Mouse (Mus musculus) gastrocnemius, adult 18-20 months (tissue): ENCODE measurements at regions not wholly inside any gene's neighbourhood (a gene's known extent, or its start where the extent isn't known, plus 50 kb on each side); places are given as distances from the start of the nearest gene placed in this dataset.
A peak's percentile ranks its signal among the peaks of the same experiment; 100 is the strongest.

Experiments used
- DNase-seq: peaks from one replicate; pipeline ENCODE4 v3.0.0; 2021; ENCODE audit warnings: low spot score

DNA sequence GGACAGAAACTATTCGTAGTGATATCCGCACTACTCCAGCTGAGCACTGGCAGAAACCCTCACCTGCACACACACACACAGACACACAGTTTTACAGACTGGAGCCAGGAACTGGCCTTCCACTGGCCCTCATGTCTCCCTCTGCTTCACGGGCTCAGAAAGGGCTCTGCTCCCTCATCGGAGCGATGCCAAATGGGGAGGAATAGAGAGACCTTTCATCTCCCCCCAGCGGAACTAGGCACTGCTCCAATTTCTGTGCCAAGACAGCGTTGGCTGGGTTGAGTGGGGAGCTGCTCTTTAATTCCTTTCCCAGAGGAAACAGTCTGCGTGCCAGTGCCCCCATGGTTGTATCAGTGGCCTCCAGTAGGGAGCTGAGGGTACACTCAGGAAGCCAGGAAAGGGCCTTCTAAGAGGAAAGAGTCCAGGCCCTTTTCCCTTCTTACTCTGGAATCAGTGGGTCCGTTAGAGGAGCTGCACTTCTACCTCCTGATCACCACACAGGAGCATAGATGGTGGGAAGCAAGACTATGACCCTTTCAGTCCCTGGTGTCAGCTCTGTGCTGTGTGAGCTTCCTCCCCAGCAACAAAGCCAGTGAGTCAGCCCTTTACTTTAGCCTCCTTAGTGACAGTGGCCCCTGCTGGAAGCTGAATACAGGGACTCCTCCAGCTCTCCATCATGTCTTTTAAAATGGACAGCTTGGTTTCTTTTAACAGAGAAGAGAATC, 452.7 kb downstream of the Rps24 start:
- peak; percentile 6 for DNase-seq

DNA sequence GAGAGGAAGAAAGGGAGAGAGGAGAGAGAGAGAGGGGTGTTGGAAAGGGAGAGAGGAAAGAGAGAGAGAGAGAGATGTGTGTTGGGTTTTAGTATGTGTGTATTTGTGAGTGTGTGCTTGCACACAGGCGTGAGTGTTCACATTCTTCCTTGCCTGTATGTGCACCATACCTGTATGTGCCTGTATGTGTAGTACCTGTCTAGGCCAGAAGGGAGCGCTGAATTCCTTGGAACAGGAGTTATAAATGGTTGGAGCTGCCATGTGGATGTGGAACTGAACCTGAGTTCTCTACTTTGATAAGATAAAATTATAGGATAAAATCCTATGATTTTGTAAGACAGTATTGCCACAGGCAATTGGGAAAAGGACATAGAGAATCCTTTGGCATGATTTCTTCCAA, 458.8 kb downstream of the Rps24 start:
- DNase-seq = no peak

DNA sequence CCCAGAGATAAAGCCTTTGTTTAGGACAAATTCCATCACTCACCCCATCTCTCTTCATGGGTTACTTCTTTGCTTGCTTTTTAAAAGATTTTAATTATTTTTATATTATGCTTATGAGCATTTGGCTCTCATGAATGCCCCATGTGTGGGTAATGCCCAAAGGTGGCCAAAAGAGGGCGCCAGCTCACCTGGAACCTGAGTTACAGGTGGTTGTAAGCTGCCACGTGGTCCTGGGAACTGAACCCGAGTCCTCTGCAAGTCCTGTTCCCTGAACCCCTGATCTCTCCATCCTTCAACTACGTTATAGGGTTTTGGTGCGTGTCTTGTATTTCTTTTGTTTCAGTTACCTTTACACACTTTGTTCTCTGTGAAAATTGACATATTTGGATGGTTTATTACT, 460.2 kb downstream of the Rps24 start:
- DNase-seq = no peak

DNA sequence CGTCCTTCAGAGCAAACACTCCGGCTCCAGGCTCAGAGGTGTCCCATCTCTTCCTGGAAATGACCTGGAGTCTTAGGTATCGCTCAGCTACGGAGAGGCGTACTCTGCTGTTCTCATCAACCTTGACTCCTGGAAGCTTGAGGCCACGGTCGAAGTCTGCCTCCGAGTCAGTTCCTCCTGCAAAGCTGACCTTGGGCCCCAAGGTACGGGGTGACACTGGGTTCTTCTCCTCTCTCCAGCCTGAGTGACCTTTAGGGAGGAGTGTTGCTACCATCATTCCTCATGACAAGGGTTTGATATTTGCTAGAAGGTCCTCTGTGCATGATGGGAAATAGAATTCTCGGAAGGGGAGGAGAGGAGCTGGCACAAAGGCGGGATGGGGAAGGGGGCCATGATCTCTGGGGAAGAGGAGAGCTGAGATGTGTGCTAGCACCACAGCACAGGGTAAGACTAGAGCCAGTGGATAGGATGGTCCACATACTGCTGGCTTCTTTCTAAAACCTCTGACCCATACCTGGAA, 469.0 kb downstream of the Rps24 start:
- no peak for DNase-seq

DNA sequence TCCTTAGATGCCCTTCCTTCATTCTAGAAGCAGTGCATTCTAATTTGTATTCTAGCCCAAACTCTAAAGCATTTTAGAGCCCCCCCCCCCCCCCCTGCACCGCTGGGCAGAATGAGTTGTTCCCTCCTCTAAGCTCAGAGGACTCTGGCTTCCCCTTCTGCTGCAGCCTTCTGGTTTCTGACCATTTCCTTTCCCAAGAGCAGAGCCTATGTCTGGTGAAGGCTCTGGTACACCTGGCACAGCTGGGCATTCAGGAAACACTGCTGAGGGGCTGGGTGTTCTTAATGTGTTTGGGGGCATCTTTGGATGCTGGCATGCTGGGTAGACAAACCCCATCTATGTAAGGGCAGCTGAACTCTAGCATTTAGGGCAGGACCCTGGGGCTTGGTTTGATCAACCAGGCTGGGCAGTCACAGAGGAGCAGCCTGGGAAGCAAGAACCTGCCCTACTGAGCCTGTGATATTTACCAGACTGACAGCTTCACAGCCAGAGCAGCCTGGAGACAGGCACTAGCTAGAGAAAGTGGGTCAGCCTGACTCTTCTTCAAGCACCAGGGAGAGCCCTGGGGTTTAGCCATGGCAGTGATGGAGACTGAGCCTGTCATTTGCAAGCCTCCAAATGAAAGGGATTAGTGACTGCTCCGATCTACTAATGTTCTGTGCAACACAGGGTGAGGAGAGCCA, 469.7 kb downstream of the Rps24 start:
- no peak for DNase-seq

DNA sequence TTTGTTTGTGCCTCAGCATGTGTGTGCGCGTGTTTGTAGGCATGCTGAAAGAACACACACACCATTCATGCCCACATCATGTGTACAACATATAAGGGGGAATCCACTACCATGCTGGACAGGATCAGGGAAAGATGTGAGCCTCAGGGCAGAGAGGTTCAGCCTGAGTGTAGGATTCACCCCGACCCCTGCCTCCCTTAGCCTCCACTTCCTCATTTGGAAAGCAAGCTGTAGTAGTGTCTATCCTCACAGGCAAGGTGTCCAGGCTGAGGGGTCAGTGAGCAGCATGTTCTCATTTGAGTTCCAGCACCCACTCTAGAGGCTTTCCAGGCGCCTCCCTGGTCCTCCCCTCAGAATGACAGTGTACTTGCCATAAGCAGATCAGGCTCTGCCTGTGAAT, 470.5 kb downstream of the Rps24 start:
- DNase-seq = no peak

DNA sequence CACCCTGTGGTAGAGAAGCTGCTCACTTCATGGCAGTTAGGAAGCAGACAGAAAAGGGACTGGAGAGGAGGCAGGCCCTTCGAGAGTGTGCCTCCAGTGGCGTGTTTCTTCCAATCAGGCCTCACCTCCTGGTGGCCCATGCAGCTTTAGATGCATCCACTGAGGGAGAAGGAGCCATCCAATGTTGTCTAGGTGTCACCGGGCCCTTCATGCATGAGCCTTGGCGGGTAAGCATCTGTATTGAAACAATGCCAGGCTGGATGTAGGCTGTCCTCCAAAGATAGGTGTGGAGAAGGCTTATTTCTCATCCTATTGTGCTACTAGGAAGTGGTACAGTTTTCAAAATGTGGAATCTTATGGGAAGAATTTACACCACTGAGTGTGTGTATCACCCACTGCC, 471.9 kb downstream of the Rps24 start:
- DNase-seq = no peak

DNA sequence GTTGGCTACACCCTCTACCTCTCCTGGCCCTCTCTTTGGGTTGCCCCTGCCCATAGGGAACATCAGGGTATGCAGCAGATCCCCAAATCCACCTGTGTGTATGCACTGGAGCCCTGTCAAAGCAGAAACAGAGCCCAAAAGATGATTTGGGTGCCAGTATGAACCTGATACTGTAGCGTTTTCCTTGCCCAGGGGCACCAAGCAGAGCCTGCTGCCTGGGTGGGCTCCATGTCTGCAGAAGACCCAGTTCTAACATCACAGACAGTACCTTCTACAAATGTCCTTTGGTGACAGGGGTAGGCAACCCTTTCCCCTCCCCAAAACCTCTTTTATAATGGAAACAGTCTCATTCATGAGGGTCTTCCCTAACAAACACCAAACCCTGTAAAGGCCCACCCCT, 472.5 kb downstream of the Rps24 start:
- no peak for DNase-seq

DNA sequence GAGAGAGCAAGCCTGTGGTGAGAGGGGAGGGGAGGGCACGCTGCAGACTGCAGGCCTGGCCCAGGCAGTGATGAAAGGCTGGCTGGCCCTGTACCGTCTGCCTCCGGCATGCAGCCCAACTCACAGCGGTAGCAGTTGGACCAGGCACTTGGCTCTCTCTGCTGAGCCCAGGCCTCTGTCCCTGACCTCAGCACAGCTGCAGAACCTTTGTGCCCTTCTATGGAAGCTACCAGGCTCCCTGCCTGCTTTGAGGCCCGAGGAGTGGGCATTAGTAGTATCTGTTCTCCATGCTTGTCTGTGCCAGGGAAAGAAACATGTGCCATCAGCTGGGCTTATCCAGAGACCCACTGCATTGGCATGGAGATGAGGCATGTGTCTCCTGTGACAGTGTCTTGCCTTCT, 473.2 kb downstream of the Rps24 start:
- DNase-seq = peak; percentile 63

DNA sequence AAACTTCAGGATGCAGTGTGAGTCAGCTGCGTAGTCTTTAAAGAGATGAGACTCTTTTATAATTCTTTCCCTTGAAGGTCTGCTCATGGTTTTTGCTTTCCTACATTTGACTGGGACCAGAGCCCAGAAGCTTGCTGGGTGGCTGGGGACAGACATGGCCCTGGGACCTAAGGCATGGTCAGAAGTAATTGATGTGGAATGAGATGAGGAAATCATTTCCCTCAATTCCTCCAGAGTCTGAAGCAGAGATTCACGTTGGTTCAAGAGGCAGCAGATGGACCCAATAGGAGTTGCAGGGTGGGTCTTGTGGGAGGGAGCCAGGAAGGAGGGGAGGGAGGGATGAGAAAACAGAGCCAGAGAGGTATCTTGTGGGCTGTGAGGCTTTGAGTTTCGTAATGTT, 473.9 kb downstream of the Rps24 start:
- peak; percentile 33 for DNase-seq

DNA sequence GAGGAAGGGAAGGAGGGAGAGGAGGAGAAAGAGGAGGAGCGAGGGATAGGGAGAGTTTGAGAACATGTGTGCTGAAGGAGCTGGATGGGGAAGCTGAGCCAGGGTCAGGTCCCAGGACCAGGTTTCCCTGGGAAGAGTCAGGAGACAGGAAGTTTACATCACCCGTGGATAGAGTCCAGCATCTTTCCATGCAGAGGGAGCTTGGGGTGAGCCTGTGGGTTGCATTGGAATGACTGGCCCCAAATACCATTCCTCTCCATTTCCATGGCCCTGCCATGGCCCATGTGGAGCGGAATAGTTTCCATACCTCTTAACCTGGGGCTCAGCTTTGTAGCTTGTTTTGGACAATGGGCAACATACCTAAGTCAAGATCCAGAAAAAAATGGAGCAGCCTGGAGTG, 474.8 kb downstream of the Rps24 start:
- no peak for DNase-seq

DNA sequence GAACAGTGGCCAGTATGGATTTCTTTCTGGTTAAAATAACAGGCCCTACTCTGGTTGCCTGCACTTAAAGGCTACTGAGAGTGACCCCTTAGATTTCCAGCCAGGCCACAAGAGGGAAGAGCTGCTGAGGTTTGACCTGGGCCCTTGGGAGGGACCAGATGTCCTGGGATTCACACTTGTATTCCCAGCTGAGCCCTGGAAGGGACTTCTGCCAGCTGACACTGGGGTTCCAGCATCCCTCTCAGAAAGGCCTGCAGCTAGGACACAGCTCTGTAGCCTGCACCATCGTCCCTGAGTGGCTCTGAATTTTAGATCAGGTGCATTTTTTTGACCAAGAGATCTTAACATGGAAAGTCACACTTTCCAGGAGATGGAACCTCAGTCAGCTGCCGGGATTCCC, 482.7 kb downstream of the Rps24 start:
- DNase-seq = no peak

DNA sequence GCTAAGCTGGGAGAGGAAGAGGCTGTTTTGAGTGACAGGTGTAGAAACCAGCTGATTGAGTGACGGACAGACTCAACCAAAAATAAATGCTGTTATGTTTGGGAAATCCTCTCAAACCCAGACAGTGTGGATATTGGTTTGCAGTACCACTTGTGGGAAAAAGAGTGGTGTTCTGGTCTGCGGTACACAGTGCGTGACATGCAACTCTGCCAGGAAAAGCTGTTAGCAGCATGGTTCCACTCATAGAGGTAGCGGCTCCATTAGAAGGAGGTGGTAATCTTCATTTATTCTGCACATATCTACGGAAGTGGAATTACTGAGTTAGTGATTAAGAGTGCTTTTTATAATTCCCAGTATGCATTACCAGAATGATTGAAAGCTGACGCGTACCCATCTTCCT, 485.4 kb downstream of the Rps24 start:
- no peak for DNase-seq

DNA sequence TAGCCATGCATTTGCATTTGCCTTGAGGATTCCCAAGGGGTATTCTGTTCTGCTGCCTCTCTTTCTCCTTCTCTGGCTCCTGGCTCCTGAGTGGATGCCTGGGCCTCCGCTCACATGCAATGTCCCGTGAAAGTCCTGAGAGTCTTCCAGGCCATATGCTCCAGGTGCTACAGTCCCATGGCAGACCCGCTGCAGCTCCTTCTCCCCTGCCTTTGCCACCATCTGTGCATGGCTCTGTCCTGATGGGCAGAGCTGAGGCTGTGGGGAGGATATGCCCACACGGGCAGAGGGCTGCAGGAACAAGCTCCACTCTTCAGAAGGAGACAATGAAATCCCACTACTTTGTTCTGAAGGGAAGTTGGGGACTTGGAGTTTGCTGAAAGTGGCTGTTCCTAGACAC, 485.9 kb upstream of the Zmiz1 start:
- DNase-seq = no peak

DNA sequence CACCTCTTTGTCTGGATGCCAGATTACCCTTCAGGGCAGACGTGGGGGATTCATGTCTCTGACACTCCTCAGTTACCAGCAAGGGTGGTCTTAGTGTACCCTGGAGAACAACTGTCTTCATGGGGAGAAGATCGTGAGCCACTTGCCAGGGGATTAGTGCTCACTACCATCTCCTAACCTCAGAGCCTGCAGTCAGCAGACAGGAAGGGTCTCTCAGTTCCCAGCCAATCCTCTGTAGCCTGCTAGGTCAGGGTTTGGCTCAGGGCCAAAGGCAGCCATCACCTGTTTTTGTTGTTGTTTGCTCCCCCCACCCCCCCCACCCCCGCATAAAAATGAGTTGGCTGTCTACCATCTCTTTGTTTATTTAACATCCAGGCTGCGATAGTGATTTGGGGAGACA, 485.4 kb upstream of the Zmiz1 start:
- no peak for DNase-seq

DNA sequence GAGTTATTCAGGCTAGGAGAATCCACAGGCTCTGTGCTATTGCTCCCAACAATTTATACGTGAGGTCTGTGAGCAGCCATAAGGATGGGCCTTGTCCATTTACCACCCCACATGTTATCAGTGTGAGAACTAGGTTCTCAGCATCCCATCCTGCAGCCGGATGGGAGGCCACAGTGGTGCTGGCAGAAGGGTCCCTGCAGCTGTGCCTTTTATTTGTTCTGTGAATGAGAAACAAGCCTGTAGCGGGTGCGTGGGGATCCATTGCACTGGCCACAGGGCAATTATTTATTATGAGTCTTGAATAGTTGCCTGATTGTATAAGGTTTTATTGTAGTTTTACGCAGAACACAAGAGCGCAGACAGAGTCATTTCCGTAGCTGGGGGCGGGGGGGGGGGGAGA, 476.5 kb upstream of the Zmiz1 start:
- no peak for DNase-seq

DNA sequence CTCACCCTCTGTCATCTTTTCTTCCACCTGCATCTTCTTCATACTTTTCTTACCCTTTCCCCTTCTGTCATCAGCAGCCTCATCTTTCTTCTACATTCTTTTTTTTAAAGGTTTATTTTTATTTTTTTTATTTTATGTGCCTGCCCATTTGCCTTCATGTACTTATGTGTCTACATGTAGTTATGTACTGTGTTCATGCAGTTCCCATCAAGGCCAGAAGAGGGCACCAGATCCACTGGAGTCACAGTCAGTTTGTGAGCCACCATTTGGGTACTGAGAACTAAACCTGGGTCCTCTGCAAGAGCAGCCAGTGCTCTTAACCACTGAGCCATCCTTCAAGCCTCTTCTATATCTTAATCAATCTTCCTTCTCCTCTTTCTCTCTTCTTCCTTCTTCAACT, 475.7 kb upstream of the Zmiz1 start:
- DNase-seq = no peak

DNA sequence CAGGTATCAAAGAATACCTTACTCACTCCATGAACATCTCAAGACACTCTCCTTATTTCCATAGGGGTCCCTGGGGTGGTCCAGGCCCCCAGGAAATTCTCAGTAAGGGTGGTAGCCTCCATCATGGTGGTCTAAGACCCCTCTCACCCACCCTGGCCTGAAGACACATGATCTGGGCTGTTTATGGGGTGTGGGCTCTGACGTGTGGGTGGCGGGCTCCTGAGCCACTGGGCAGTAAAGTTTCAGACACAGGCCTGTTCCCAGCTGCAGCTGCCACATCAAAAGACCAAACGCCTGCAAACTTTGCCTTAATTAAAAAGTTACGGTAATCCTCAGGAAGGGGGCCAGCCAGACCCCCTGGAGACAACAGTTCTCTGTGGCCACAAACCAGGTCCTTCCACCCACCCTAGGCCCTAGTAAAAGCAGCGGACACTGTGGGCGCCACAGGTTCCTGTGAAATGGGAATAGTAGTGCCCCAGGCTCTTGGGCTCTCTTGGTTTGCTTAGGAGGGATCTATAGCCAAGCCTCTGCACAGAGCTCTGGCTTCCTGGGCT, 473.1 kb upstream of the Zmiz1 start:
- DNase-seq = no peak

DNA sequence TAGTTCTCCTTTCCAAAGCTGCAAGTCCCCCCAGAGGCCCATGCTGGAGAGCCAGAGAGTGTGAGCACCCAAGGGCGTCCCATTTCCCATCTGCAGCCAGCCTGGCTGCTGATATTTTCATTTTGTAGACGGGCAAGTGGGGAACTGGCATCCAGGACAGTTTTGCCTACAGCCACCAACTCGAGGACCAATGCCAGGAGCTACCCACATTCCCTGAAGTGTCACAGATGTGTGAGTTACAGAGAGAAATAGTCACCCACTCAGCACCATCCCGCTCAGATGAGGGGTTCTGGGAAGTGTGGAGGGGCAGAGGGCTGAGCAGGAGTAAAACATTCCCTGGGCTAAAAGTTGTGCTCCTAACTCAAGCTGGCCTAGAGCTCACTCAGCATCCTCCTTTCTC, 472.6 kb upstream of the Zmiz1 start:
- DNase-seq = no peak

DNA sequence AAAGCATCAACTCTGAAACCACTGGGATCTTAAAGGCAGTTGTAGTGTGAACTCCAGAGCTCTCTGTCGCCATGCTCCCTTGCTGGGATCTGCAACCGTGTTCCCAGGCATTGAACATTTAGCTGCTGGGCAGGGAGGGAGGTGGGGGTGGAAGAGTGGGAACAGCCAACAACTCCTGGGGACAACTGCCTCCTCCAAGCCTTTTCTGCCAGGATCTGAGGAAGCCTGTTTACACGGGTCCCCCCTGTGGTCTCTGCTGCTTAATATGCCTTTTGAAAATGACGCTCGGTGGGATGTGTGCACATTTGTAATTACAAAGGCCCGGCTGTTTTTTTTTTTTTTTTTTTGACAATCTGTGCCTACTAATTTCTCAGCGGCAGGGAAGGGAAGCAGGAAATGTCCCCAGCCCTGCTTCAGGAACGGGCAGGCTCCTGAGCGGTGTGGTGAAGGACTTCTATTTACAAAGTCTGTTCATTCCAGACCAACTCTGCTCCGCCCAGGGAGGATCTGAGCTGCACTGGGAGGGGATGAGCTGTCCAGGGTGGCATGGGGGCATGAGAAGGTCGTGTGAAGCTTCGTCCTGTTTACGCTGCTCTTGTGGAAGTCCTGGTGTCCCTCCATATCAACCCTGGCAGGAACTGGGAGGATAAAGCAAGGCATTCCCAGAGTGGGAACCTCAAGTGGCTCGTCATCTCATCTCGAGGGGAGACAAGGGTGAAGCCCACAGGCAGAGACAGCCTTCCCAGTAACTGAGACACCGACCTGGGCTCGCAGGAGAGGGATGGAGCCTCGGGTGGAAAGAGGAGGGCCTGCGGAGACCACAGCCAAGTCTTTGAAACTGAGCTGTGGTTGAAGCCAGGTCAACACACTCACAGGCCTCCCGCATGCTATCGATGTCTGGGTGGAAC, 465.0 kb upstream of the Zmiz1 start:
- DNase-seq = no peak

DNA sequence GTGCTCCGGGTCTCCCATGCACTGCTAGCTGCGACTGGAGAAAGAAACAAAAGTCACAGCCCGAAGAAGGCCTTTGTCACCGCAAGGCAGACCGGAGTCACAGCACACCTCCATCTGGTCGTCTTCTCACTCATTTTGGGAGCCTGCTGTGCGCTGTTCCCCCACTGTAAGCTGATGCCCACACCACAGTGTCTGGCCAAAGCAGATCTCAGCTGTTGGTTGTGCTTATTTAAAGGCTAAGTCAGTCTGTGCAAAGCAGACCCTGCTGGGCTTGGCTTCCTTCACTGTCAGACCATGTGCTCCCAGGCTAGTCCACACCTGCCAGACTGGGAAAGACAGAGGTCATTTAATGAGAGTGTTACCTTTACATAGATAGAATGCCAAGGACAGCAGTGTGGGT, 463.8 kb upstream of the Zmiz1 start:
- peak; percentile 29 for DNase-seq
